Mouse (Mus musculus): ENCODE measurements around the gene Prkar1a. TPM values are rescaled to one million over a fixed set of nuclear protein-coding genes. Genes with fewer than 3 reads are reported as not detected.
"Not testable (repeated sequence)": the region's sequence is repeated elsewhere in the genome, so short reads cannot be mapped to it uniquely, and the experiment has no call there.

The Prkar1a gene
- polyA plus RNA-seq, 1 experiment = 421 TPM

DNA sequence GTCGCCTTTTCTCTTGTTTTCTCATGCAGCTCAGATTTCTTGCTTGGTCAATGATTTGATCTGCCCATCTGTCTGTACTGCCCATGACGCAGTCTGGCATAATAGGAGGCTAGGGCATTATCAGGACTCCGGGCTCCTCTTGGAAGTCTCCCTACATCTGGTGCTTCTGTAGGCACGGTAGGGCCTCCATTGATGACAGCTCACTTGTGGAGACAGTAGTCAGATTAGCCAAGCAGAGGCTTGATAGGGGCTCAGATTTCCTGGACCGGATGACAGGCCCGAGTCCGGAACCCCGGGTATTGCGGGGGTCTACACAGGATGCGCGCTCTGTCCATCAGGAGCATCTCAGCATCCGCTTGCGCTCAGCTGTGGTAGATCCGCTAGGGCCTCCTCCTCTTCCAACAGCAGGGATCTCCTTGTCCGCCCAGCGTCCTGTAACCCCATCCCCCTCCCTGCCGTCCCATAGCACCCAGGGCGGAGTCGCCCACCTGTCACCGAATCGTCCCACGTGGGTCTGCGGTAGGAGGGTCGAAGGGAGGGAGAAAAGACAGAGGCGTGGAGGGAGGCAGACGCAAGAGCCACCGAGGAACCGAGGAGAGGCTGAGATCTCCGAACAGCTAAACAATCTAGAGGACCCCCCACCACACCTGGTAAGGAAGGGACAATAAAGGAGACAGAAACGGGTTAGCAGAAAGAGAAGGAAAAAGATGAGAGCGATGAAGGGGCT, 933 bp downstream of the Prkar1a start:
- WGBS = 1% methylated on average over 31 of the region's 31 CpGs
- peak overlapping the region; percentile 93 for H3K27ac ChIP-seq (ENCODE audit: insufficient read depth, low read length)
- H3K4me1 ChIP-seq (ENCODE audit: control insufficient read depth, insufficient read depth, low read length) = peaks cover 18% of the 10 kb centered on the region; the same call in 1 of the 2 replicates
- DNase-seq = peak; percentile 92 to 95
- peak overlapping the region; percentile 88 for H3K4me3 ChIP-seq (replicated peaks; ENCODE audit: insufficient read depth, low read depth, low read length)
- TF ChIP-seq CTCF (IDR thresholded peaks at IDR 0.05; ENCODE audit: borderline replicate concordance, insufficient read depth, low read depth, low read length) (no peak), POLR2A (IDR thresholded peaks at IDR 0.05; ENCODE audit: borderline replicate concordance, insufficient read depth, low read length) (peak; percentile 86)
- H3K27me3 ChIP-seq (ENCODE audit: control insufficient read depth, insufficient read depth, low read length) = no peaks in the 10 kb centered on the region

DNA sequence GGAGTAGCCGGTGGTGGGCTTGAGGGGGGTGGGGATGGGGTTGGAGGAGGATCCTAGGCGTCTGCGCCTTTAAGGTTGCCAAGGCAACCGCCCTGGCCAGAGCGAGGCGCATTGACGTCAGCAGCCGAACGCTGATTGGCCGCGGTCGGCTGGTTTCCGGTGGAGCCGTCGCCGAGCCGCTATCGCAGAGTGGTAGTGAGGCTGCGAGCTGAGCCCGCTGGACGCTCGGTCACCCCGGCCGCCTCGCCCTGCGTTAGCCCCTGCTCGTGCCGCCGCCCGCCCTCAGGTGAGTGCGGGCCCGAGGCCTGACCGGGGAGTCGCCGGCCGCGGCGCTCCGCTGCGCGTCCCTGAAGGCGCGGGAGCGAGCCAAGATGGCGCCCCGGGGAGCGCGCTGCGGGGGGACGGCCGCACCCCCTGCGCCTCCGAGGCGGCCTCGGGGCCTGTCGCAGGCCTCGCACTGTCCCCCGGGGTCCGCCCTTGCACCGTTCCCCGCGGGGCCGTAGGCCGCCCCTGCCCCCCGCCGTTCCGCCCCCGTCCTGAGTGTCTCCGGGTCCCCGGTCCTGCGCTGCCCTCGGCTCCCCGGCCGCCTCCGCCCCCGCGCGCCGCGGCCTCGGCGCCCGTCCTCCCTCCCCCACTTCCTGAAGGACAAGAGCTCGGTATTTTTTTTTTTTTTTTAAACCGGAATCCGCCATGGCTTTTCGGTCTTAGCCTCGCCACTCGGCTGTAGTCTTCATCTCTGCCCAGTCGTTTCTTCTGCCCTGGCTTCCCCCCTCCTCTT, 1.8 kb downstream of the Prkar1a start:
- DNase-seq = peak; percentile 94 to 96
- Histone ChIP-seq H3K27me3 (ENCODE audit: control insufficient read depth, insufficient read depth, low read length) (no peaks in the 10 kb centered on the region), H3K4me1 (ENCODE audit: control insufficient read depth, insufficient read depth, low read length) (peaks cover 18% of the 10 kb centered on the region; the same call in 1 of the 2 replicates), H3K4me3 (replicated peaks; ENCODE audit: insufficient read depth, low read depth, low read length) (peak overlapping the region; percentile 88), H3K27ac (ENCODE audit: insufficient read depth, low read length) (peak overlapping the region; percentile 96)
- WGBS = under 1% methylated on average over 74 of the region's 90 CpGs
- TF ChIP-seq CTCF (IDR thresholded peaks at IDR 0.05; ENCODE audit: borderline replicate concordance, insufficient read depth, low read depth, low read length) = no peak
- TF ChIP-seq POLR2A (IDR thresholded peaks at IDR 0.05; ENCODE audit: borderline replicate concordance, insufficient read depth, low read length) = peak; percentile 70

DNA sequence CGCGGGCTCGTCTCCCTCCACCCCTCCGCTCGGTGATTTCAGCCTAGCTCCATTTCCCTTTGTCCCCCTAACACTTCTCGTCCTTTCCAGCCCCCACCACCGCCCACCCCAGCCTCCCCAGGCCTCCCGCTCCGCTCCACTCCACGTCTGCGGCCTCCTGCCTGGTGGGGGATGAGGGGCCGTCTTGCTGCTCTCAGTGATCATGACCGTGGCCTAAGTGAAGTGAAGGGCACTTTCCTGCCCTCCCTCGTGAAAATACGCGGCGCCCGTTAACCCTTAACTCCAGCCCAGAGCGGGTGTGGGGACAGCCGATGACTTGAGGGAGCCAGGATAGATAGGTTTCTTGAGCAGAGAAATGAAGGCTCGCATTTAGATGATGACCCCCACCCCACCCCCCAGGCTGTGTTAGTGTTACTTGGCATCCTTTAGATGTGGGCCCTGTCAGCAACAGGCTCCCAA, 2.4 kb downstream of the Prkar1a start:
- peaks cover 18% of the 10 kb centered on the region; the same call in 1 of the 2 replicates for H3K4me1 ChIP-seq (ENCODE audit: control insufficient read depth, insufficient read depth, low read length)
- TF ChIP-seq CTCF (IDR thresholded peaks at IDR 0.05; ENCODE audit: borderline replicate concordance, insufficient read depth, low read depth, low read length) (no peak), POLR2A (IDR thresholded peaks at IDR 0.05; ENCODE audit: borderline replicate concordance, insufficient read depth, low read length) (no peak)
- no peak overlapping the region; the same call in 1 of the 2 replicates for H3K27ac ChIP-seq (ENCODE audit: insufficient read depth, low read length)
- peak overlapping the region; percentile 88 for H3K4me3 ChIP-seq (replicated peaks; ENCODE audit: insufficient read depth, low read depth, low read length)
- peak in 1 of 2 experiments; percentile 40 for DNase-seq
- no peaks in the 10 kb centered on the region for H3K27me3 ChIP-seq (ENCODE audit: control insufficient read depth, insufficient read depth, low read length)
- under 1% methylated on average over 21 of the region's 21 CpGs for WGBS

DNA sequence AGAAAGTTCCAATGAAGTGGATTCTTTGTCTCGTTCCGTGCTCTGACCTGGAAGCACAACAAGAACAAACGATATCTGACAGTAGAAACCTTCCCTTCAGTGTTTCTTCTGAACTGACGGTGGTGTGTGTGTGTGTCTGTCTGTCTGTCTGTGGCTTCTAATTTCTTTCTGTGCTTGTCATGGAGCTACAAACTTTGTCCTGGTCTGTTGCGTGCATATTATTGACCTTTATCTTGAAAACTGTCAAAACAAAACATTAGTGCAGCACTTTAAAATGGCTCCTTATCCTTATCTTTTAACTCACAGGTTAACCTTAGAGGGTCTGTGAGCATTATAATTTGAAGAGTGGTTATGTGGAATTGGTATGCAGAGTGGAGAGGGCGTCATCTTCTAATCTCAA, 3.3 kb downstream of the Prkar1a start:
- Histone ChIP-seq H3K27ac (ENCODE audit: insufficient read depth, low read length) (no peak overlapping the region), H3K27me3 (ENCODE audit: control insufficient read depth, insufficient read depth, low read length) (no peaks in the 10 kb centered on the region), H3K4me3 (replicated peaks; ENCODE audit: insufficient read depth, low read depth, low read length) (peak overlapping the region; percentile 35), H3K4me1 (ENCODE audit: control insufficient read depth, insufficient read depth, low read length) (peaks cover 20% of the 10 kb centered on the region; the same call in 1 of the 2 replicates)
- no peak for TF ChIP-seq POLR2A (IDR thresholded peaks at IDR 0.05; ENCODE audit: borderline replicate concordance, insufficient read depth, low read length)
- no peak for TF ChIP-seq CTCF (IDR thresholded peaks at IDR 0.05; ENCODE audit: borderline replicate concordance, insufficient read depth, low read depth, low read length)
- DNase-seq = no peak
- WGBS = 12% methylated on average over 6 of the region's 6 CpGs

DNA sequence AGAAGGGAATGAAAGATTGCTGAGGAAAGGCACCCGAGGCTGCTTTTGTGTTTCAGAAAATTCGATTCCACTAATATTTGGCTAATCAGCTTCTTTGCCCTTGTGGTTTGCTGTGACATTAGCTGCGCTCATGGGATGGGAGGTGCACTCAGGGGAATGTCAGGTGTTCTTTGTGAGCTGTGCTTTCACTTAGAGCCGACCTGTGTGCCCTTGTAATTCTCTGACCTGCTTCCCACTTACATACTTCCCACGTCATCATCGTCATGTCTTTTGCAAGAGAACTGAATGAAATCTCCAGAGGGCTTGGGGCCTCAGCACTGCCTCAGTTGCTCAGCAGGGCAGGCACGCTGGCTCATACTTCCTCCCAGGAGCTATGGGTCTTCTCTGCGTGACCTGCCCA, 4.0 kb downstream of the Prkar1a start:
- DNase-seq = no peak
- 15% methylated on average over 8 of the region's 8 CpGs for WGBS
- Histone ChIP-seq H3K4me3 (replicated peaks; ENCODE audit: insufficient read depth, low read depth, low read length) (peak overlapping the region; percentile 43), H3K4me1 (ENCODE audit: control insufficient read depth, insufficient read depth, low read length) (peaks cover 20% of the 10 kb centered on the region; the same call in 1 of the 2 replicates), H3K27ac (ENCODE audit: insufficient read depth, low read length) (no peak overlapping the region), H3K27me3 (ENCODE audit: control insufficient read depth, insufficient read depth, low read length) (no peaks in the 10 kb centered on the region)
- no peak for TF ChIP-seq CTCF (IDR thresholded peaks at IDR 0.05; ENCODE audit: borderline replicate concordance, insufficient read depth, low read depth, low read length)
- no peak for TF ChIP-seq POLR2A (IDR thresholded peaks at IDR 0.05; ENCODE audit: borderline replicate concordance, insufficient read depth, low read length)

DNA sequence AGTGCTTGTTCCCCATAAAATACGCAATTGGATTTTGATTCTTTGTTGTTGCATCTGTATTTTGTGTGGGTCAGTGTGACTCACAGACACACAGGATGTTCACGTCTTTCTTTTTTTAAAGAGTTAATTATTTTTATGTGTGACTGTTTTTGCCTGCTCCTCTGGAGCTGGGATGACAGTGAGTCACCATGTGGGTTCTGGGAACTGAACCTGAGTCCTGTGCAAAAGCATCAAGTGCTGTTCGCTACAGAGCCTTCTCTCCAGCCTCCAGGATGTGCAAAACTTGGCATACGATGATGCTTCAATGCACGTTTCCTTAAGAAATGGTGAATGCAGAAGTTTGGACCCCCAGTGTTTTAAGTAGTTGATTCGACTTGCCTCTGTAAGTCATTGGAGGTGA, 5.4 kb downstream of the Prkar1a start:
- Histone ChIP-seq H3K27me3 (ENCODE audit: control insufficient read depth, insufficient read depth, low read length) (no peaks in the 10 kb centered on the region), H3K4me3 (replicated peaks; ENCODE audit: insufficient read depth, low read depth, low read length) (no peak overlapping the region), H3K4me1 (ENCODE audit: control insufficient read depth, insufficient read depth, low read length) (peaks cover 12% of the 10 kb centered on the region; the same call in 1 of the 2 replicates), H3K27ac (ENCODE audit: insufficient read depth, low read length) (no peak overlapping the region)
- WGBS = 49% methylated on average over 6 of the region's 6 CpGs
- TF ChIP-seq CTCF (IDR thresholded peaks at IDR 0.05; ENCODE audit: borderline replicate concordance, insufficient read depth, low read depth, low read length) (no peak), POLR2A (IDR thresholded peaks at IDR 0.05; ENCODE audit: borderline replicate concordance, insufficient read depth, low read length) (no peak)
- DNase-seq = no peak

DNA sequence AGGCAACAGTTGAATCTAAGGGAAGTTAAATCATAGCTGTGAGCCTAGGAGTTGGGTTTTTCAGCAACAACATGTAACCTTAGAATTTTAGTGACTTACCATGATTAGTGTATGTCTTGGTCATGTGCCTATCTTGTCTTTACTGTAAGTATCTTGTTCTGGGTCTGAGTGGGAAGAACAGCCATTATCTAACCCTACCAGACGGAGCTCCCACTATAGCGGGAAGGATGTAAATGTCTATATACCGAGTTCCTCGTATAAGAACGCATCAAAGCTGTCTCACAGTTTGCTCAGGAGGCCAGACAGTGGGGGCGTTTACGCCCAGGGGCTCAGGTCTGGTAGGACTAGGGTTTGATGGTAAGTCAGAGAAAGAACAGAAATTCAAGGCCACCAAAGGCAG, 7.0 kb downstream of the Prkar1a start:
- 90% methylated on average over 7 of the region's 7 CpGs for WGBS
- Histone ChIP-seq H3K4me1 (ENCODE audit: control insufficient read depth, insufficient read depth, low read length) (peaks cover 15% of the 10 kb centered on the region), H3K4me3 (replicated peaks; ENCODE audit: insufficient read depth, low read depth, low read length) (no peak overlapping the region), H3K27me3 (ENCODE audit: control insufficient read depth, insufficient read depth, low read length) (no peaks in the 10 kb centered on the region), H3K27ac (ENCODE audit: insufficient read depth, low read length) (no peak overlapping the region)
- no peak for DNase-seq
- TF ChIP-seq CTCF (IDR thresholded peaks at IDR 0.05; ENCODE audit: borderline replicate concordance, insufficient read depth, low read depth, low read length) = no peak
- TF ChIP-seq POLR2A (IDR thresholded peaks at IDR 0.05; ENCODE audit: borderline replicate concordance, insufficient read depth, low read length) = no peak

DNA sequence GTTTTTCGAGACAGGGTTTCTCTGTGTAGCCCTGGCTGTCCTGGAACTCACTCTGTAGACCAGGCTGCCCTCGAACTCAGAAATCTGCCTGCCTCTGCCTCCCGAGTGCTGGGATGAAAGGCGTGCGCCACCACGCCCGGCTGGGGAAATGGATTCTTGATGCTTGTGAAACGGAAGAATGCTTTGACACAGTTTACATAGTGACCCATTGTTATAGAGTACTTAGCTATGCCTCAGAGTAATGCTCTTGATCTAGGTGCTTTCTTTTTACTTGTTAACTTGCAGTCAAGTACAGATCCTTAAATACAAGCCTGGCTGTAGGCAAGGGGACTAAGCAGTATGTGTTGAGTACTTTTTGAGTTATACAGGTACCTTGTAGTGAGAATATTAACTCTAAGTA, 11.3 kb downstream of the Prkar1a start:
- not testable (repeated sequence) for H3K27ac ChIP-seq (ENCODE audit: insufficient read depth, low read length); DNase-seq; H3K4me1 ChIP-seq (ENCODE audit: control insufficient read depth, insufficient read depth, low read length); H3K4me3 ChIP-seq (replicated peaks; ENCODE audit: insufficient read depth, low read depth, low read length); H3K27me3 ChIP-seq (ENCODE audit: control insufficient read depth, insufficient read depth, low read length)
- WGBS = 85% methylated on average over 8 of the region's 8 CpGs

All from cerebellum, adult 2 months (tissue).